Mouse (Mus musculus) megakaryocyte, embryonic 14.5 days (primary cell): ENCODE measurements around the gene Arhgef10l. TPM values are rescaled to one million over a fixed set of nuclear protein-coding genes. Genes with fewer than 3 reads are reported as not detected.

ENCODE experiments used
- H3K27me3 ChIP-seq: replicated peaks from 2 replicates; pipeline ENCODE3; 2012; ENCODE audit warnings: inconsistent platforms
- H3K36me3 ChIP-seq: replicated peaks from 2 replicates; pipeline ENCODE3; 2012; ENCODE audit warnings: low read length, inconsistent platforms, mixed read lengths
- H3K4me1 ChIP-seq: 2 replicates; pipeline ENCODE4 v1.6.1; 2012; ENCODE audit warnings: inconsistent platforms
- H3K4me3 ChIP-seq: replicated peaks from 2 replicates; pipeline ENCODE3; 2012; ENCODE audit warnings: moderate library complexity, mild to moderate bottlenecking, inconsistent platforms
- H3K9me3 ChIP-seq: 2 replicates; pipeline ENCODE4 v1.6.1; 2012; ENCODE audit warnings: inconsistent platforms
- FLI1 ChIP-seq: IDR thresholded peaks from 2 replicates; pipeline ENCODE4 v1.6.1; 2012; ENCODE audit warnings: low read length, inconsistent platforms, mixed read lengths
- GATA1 ChIP-seq: IDR thresholded peaks from 3 replicates; pipeline ENCODE4 v1.6.1; 2012; ENCODE audit warnings: mixed read lengths, low read length, inconsistent platforms, borderline replicate concordance
- polyA plus RNA-seq: library from polyadenylated mRNA; stranded (reverse); fragments of >175 nt; gene quantifications from 2 replicates; pipeline ENCODE4 v1.2.3, GENCODE M21; 2012; ENCODE audit warnings: low replicate concordance; ENCODE audit not compliant: insufficient read depth

Gene Arhgef10l
- polyA plus RNA-seq, 1 experiment = 7.1 TPM

- peaks cover 55% of the 10 kb centered on the region for H3K4me1 ChIP-seq
- no peaks in the 10 kb centered on the region for H3K27me3 ChIP-seq
- no peak for TF ChIP-seq FLI1
- no peak for TF ChIP-seq GATA1
- H3K36me3 ChIP-seq = no peaks in the 10 kb centered on the region
- peak overlapping the region; percentile 38 for H3K4me3 ChIP-seq
- no peaks in the 10 kb centered on the region for H3K9me3 ChIP-seq
These were observed 15.1 kb upstream of the Arhgef10l start for GRCm38 (mm10) chr4:140680731-140681397.

- H3K4me1 ChIP-seq = peaks cover 45% of the 10 kb centered on the region
- no peaks in the 10 kb centered on the region for H3K27me3 ChIP-seq
- no peaks in the 10 kb centered on the region for H3K9me3 ChIP-seq
- peak overlapping the region; percentile 89 for H3K4me3 ChIP-seq
- TF ChIP-seq FLI1 (no peak), GATA1 (no peak)
- no peaks in the 10 kb centered on the region for H3K36me3 ChIP-seq
These were observed 14.0 kb upstream of the Arhgef10l start for GRCm38 (mm10) chr4:140679723-140680380.

- Histone ChIP-seq H3K36me3 (no peaks in the 10 kb centered on the region), H3K27me3 (no peaks in the 10 kb centered on the region), H3K4me1 (peaks cover 42% of the 10 kb centered on the region), H3K9me3 (no peaks in the 10 kb centered on the region), H3K4me3 (no peak overlapping the region)
- TF ChIP-seq GATA1 = no peak
- no peak for TF ChIP-seq FLI1
These were observed 13.2 kb upstream of the Arhgef10l start for GRCm38 (mm10) chr4:140679038-140679437.

GRCm38 (mm10) chr4:140674345-140674926 lies 8.6 kb upstream of the Arhgef10l start:
- Histone ChIP-seq H3K27me3 (peaks cover 3% of the 10 kb centered on the region), H3K4me1 (peaks cover 23% of the 10 kb centered on the region), H3K36me3 (no peaks in the 10 kb centered on the region), H3K4me3 (no peak overlapping the region), H3K9me3 (no peaks in the 10 kb centered on the region)
- no peak for TF ChIP-seq FLI1
- no peak for TF ChIP-seq GATA1

- Histone ChIP-seq H3K4me1 (peaks cover 20% of the 10 kb centered on the region), H3K9me3 (no peaks in the 10 kb centered on the region), H3K36me3 (no peaks in the 10 kb centered on the region), H3K4me3 (no peak overlapping the region), H3K27me3 (peaks cover 3% of the 10 kb centered on the region)
- TF ChIP-seq GATA1 (no peak), FLI1 (no peak)
These were observed 7.9 kb upstream of the Arhgef10l start for GRCm38 (mm10) chr4:140673527-140674264.

GRCm38 (mm10) chr4:140667802-140668201 lies 2.0 kb upstream of the Arhgef10l start:
- TF ChIP-seq FLI1 = no peak
- TF ChIP-seq GATA1 = no peak
- peaks cover 3% of the 10 kb centered on the region for H3K27me3 ChIP-seq
- no peak overlapping the region for H3K4me3 ChIP-seq
- H3K9me3 ChIP-seq = 0 out of 2 replicates have a peak, but pooled peaks cover 3% of the 10 kb centered on the region
- no peaks in the 10 kb centered on the region for H3K36me3 ChIP-seq
- peaks cover 50% of the 10 kb centered on the region for H3K4me1 ChIP-seq

- Histone ChIP-seq H3K9me3 (0 out of 2 replicates have a peak, but pooled peaks cover 3% of the 10 kb centered on the region), H3K4me3 (no peak overlapping the region), H3K36me3 (no peaks in the 10 kb centered on the region), H3K4me1 (peaks cover 68% of the 10 kb centered on the region), H3K27me3 (peaks cover under 1% of the 10 kb centered on the region)
- TF ChIP-seq FLI1 (no peak), GATA1 (no peak)
These were observed 759 bp downstream of the Arhgef10l start for GRCm38 (mm10) chr4:140665053-140665452.

- Histone ChIP-seq H3K36me3 (no peaks in the 10 kb centered on the region), H3K4me3 (peak overlapping the region; percentile 87), H3K9me3 (no peaks in the 10 kb centered on the region), H3K4me1 (peaks cover 82% of the 10 kb centered on the region), H3K27me3 (no peaks in the 10 kb centered on the region)
- TF ChIP-seq FLI1 = no peak
- no peak for TF ChIP-seq GATA1
These were observed 2.8 kb downstream of the Arhgef10l start for GRCm38 (mm10) chr4:140662882-140663585.

GRCm38 (mm10) chr4:140662453-140662852 lies 3.4 kb downstream of the Arhgef10l start:
- Histone ChIP-seq H3K4me1 (peaks cover 84% of the 10 kb centered on the region), H3K4me3 (peak overlapping the region; percentile 87), H3K36me3 (no peaks in the 10 kb centered on the region), H3K9me3 (no peaks in the 10 kb centered on the region), H3K27me3 (no peaks in the 10 kb centered on the region)
- TF ChIP-seq FLI1 = no peak
- no peak for TF ChIP-seq GATA1
